Mouse (Mus musculus) frontal cortex, postnatal 36 days (tissue): ENCODE data around the gene Acat2.
"Not testable (repeated sequence)": the region's sequence is repeated elsewhere in the genome, so short reads cannot be mapped to it uniquely, and the experiment has no call there.

ENCODE experiments used
- DNase-seq, 2 experiments: peaks; one replicate each; pipeline ENCODE4 v3.0.0; 2022; ENCODE audit warnings: low spot score in 2 of 2

Gene Acat2

DNA sequence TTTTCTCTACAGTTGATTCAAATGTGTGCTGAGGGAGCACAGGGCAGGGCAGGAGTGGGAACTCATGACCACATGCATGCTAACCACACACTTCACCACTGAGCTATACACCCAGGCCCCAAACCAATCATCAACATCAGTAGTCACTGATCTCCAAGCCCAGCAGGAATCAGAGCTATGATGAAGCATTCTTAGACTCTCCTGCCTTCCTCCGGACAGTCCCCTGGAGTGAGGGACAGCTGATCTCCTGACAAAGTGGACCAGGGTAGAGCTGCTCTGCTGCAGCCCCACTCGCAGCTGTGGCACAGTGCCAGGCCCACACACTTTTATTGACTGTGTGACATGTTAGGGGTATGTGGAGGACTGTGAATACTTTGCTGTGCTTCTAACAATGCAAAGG lies 1.2 kb downstream of the Acat2 start:
- not testable (repeated sequence) for DNase-seq

DNA sequence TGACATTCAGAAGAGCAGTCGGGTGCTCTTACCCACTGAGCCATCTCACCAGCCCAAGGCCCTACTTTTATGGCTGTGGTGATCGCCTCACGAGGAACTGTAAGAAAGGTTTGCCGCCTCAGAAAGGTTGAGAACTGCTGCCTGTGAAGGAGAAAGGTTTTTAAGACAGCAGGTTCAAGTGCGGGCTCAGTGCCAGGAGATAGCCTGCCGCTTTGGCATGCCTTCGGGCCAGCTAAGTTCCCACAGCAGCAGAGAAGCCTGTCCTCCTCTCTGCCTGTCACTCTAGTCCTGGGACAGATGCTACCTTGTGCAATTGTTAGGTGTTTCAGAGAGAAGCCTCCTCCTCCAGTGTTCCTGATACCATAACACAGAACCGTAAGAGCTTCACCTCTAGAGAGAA lies 3.9 kb downstream of the Acat2 start:
- no peak for DNase-seq

DNA sequence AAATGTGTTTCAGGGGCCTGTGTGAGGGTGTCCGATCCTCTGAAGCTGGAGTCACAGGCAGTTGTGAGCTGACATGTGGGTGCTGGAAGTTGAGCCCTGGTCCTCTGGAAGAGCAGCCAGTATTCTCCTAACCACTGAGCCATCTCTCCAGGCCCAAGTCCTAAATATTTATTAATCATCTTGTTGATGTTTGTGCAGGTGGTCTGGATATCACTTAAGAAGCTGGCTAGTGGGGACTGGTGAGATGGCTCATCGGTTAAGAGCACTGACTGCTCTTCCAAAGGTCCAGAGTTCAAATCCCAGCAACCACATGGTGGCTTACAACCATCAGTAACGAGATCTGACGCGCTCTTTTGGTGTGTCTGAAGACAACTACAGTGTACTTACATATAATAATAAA lies 10.9 kb downstream of the Acat2 start:
- no peak for DNase-seq

DNA sequence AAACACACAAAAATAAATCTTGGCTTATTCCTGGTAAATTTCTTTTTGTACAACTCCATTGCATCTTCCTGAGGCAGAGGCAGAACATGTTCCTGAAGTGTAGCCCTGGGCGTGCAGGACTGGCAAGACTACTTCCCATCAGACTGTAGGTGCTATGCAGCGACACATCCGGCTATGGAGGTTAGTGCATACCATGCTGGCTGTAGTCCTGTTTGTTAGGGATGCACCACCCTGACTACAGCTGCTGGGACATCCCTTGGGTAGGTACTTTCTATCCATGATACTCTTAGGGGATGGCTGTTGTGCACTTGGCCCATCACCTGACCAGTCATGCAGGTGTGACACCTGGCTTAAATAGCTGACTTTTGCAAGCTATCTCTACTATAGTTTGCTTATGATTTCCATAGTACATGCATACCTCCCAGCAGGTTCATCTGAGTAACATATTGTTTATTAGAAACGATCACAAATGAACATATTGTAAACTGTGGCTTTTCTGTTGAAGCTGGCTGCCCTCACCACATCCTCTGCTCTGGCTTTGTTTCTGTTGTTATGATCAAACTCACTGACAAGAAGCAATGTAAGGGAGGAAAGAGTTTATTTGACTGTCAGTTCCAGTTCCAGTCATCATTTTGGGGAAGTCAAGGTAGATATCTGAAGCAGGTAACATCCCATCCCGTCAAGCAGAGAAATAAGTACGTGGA lies 17.9 kb downstream of the Acat2 start:
- no peak for DNase-seq

GRCm38 (mm10) chr17:12941543-12942260 lies 18.8 kb downstream of the Acat2 start:
- DNase-seq, result no peak

- DNase-seq, result no peak
These were observed 20.3 kb downstream of the Acat2 start, which contains the start of gene Acat3 for GRCm38 (mm10) chr17:12940151-12940805. Gene Acat3, minus strand, starts transcription at chr17:12940600.

- DNase-seq, result not testable (repeated sequence)
These were observed 21.0 kb downstream of the Acat2 start for GRCm38 (mm10) chr17:12939377-12940148.

- DNase-seq, result no peak
These were observed 22.5 kb downstream of the Acat2 start for GRCm38 (mm10) chr17:12938077-12938476.

DNA sequence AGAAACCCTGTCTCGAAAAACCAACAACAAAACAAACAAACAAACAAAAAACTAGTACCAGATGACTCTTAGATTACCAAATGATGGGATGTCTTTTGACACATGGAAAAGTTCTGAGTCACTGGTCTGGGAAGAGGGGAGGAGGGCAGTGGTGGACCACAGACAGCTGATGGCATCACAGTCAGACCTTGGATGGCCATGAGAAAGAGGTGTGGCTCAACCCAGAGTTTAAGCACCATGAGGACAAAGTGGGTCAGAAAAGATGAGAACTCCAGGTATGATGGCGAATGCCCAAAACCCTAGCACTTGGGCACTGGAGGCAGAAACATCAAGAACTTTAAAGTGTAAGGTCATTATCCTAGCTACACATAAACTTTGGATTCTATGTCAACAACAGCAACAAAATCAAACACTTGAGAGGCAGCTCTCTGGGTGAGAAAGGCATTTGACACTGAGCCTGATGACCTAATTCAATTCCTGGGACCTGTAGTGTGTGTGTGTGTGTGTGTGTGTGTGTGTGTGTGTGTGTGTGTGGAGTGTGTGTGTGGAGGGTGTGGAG lies 23.1 kb downstream of the Acat2 start:
- DNase-seq, result no peak

GRCm38 (mm10) chr17:12935719-12936118 lies 24.8 kb downstream of the Acat2 start:
- DNase-seq, result no peak

- DNase-seq, result not testable (repeated sequence)
These were observed 29.0 kb downstream of the Acat2 start for GRCm38 (mm10) chr17:12931576-12931975.

GRCm38 (mm10) chr17:12925703-12926180 lies 34.8 kb downstream of the Acat2 start:
- no peak for DNase-seq

DNA sequence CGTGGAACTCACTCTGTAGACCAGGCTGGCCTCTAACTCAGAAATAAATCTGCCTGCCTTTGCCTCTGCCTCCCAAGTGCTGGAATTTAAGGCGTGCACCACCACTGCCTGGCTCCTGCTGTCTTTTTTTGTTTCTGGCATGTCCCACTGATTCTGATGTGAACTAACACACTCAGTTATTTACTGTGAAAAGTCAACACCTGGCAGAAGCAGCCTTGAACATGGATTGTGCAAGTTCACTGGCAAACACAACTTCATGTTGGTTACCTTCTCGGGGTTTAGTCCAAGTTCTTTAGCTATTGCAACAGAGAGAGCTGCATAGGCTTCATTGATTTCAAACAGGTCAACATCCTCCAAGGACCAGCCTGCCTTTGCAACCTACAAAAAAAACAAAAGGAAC lies 35.5 kb downstream of the Acat2 start:
- DNase-seq, result no peak

- DNase-seq, result no peak
These were observed 39.5 kb downstream of the Acat2 start for GRCm38 (mm10) chr17:12921073-12921472.

GRCm38 (mm10) chr17:12916588-12917380 lies 43.8 kb downstream of the Acat2 start:
- no peak for DNase-seq

GRCm38 (mm10) chr17:12915881-12916583 lies 44.5 kb downstream of the Acat2 start, which contains the start of gene Mrpl18:
Gene Mrpl18, minus strand, starts transcription at chr17:12916345.
- DNase-seq, result peak; percentile 97 to 100

DNA sequence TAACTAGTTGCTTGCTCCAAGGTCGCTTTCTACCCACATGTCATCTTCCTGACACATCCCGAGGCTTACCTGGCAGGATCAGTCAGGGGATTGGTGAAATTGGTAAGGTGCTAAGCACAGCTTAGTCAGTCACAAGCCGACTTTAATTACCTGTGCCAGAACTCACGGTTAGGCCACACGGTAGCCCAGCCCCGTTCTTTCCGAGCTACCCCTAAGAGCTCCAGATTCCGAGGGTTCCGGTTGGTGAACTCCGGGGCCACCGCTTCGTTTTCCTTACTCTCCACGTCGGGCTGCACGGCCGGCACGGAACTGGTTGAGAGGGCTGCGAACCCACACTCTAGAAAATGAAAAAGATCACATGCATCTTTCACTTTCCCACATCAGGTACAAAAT lies 45.1 kb downstream of the Acat2 start, which contains the start of gene Tcp1:
TSS of gene Tcp1 (plus strand) at position 214 of the 393 bp plus-strand sequence.
- DNase-seq, result no peak

DNA sequence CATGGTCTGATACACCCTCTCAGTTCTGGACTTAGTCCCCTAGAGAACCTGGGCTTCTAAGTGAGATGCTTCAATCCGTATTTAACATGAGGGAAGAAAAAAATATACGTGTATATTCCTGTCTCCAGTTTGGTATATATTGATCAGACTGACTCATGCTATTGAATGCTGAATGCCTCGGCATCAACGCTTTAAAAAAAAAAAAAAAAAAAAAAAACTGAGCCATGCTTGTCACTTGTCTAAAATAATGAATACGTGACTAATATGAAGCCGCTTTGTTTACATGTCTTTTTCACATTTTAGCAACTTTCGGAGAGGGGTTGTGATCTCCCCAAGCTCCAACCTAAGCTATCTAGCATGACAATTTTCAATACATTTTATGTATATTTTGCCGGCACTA lies 50.2 kb downstream of the Acat2 start:
- DNase-seq, result no peak

GRCm38 (mm10) chr17:12909361-12910280 lies 50.9 kb downstream of the Acat2 start, which contains the start of gene Pnldc1:
Gene Pnldc1, minus strand, starts transcription at chr17:12910230.
- no peak for DNase-seq
